Mouse (Mus musculus) kidney, postnatal 4 days (tissue): ENCODE measurements at regions not wholly inside any gene's neighbourhood (a gene's known extent, or its start where the extent isn't known, plus 50 kb on each side); places are given as distances from the start of the nearest gene placed in this dataset.

Source experiments
- DNase-seq, 2 experiments: peaks; one replicate each; pipeline ENCODE4 v3.0.0; 2021; ENCODE audit warnings: mixed read lengths in 2 of 2

DNA sequence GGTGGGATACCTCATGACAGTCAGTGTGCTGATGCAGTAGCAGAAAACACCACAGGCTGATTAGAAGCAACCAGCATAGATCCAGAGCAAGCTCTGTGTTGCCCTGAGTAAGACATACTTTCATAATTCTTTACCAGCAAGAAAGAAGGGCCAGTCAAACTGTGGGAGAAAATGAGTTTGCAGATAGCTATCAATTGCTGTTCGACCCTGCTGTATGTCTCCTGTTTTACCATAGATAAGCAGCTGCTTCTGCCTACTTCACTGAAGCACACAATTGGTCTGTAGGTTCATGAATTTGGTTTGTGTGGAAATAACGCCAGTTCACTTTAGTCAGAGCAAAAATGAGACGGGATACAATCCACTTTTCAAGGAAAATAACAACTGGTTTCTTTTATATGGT lies 373.4 kb upstream of the Pbx1 start:
- DNase-seq: no peak

- no peak for DNase-seq
These were observed 369.0 kb upstream of the Pbx1 start for GRCm38 (mm10) chr1:168801046-168801445.

GRCm38 (mm10) chr1:168786731-168787130 lies 354.7 kb upstream of the Pbx1 start:
- DNase-seq: peak; percentile 11 to 29

- DNase-seq: no peak
These were observed 351.8 kb upstream of the Pbx1 start for GRCm38 (mm10) chr1:168783851-168784250.

- no peak for DNase-seq
These were observed 332.4 kb upstream of the Pbx1 start for GRCm38 (mm10) chr1:168764368-168764895.

GRCm38 (mm10) chr1:168761095-168761494 lies 329.0 kb upstream of the Pbx1 start:
- DNase-seq: no peak

DNA sequence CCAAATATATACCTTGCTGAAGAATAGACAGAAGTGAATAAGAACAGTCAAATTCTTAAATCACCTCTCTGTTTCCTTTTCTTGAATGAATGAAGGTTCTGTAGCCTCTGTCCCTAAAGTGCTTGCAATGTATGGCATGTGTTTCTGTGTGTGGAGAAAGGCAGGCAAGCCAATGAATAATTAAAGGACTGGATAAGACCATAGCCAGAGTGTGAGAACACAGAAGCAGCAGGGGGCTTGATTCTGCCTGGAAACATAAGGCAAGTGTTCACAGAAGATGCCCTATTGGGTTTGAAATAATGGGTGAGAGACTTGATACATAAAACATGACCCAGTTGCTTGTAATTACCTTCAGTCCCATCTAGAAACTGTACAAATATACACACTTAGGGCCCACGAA lies 328.2 kb upstream of the Pbx1 start:
- no peak for DNase-seq

DNA sequence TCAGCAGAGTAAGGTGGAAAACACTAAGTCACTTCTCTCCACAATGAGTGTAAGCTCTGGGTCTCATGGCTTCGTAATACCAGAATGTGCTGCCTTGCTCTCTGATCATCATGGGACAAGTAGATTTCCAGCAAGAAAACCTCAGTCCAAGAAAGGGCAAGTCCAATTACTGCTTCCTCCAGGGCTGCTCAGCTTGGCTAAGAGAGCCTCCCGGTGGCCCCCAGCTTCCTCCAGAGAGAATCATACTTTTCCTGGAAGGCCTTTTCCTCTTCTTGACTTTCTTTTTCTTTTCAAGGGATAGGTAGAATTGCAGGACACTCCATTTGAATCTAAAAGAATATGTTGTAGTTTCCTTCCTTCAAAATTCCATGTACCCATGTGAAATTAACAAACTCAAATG lies 326.8 kb upstream of the Pbx1 start:
- DNase-seq: peak; percentile 10 to 26

DNA sequence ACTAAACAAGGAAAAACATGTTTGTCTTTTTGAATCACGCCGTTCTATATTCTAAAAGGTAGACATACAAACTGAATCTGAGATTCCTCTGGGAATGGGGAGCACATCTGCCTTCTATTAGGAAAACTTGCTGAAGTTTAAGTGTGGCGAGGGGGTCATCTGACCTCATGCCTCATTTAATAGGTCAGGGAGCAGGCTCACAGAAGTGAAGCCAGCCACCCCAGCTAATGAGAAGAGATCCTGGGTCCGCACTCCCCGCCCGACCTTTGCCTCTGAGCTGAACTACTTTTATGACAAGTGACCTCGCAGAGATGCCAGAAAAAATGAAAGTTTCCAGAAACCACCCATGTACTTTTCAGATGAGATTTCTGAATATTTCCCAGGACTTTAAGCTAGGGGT lies 322.1 kb upstream of the Pbx1 start:
- DNase-seq: peak; percentile 8 to 38

DNA sequence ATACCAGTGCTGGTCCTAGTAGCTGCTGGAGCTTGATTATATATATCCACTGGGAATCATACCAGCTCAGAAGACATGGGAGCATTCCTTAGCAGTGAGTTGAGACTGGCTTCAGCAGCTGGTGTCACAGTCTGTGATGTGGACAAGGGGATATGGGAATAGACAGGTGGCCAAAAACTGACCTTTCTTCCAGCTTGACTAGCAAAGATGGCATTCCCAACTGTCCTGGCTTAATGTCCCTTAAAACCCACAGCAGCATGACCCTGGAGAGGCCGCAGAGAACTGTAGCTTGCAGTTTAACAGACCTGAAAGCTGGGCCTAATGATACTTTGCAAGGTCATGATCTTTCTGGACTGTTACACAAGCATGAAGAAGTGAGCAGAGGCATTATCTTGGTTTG lies 311.4 kb upstream of the Pbx1 start:
- DNase-seq: peak in 1 of 2 experiments; percentile 5

- DNase-seq: no peak
These were observed 305.9 kb upstream of the Pbx1 start for GRCm38 (mm10) chr1:168738005-168738404.

DNA sequence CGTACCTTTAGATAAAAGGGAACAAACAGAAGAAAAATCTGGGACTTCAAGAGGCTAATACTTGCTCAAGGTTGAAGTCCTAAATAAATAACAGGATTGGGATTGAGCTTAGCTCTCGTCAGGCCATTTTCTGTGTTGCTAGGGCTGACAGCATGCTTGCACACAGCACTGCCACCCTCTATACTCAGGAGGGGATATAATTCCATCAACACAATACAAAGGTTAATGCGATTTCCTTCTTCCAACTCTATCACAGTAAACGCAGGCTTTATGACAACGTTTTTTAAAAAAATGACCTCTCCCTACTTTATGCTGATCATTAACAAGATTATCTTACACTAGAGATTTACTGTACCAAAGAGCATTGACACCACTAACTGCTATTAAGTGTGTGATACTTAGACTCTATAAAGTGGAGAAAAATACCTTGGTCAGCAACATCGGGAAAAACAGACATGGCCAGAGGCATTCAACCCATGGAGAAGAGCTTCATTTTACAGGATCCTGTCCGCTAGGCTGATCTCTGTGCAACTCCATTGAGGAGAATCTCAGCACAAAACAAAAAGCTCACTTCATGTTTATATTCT lies 305.3 kb upstream of the Pbx1 start:
- no peak for DNase-seq

- no peak for DNase-seq
These were observed 301.0 kb upstream of the Pbx1 start for GRCm38 (mm10) chr1:168733066-168733465.

DNA sequence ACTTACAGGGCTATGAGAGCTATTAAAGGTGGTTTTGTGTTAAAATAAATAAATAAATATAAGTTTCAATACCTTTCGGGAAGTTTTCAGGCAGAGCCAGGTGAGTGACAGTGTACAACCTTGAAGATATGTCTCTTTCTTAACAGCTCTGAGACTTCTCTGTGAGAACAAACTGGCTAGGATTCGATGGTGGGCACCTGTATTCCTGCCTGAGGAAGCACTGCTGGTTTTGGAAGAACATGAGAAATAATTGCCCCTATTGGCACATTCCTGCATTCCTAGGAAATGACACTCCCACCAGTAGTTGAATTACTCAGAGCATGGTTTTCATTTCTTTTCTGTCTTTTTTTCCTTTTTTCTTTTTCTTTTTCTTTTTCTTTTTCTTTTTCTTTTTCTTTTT lies 277.8 kb upstream of the Pbx1 start:
- peak in 1 of 2 experiments; percentile 13 for DNase-seq

- DNase-seq: peak; percentile 20 to 49
These were observed 277.1 kb upstream of the Pbx1 start for GRCm38 (mm10) chr1:168709017-168709681.

DNA sequence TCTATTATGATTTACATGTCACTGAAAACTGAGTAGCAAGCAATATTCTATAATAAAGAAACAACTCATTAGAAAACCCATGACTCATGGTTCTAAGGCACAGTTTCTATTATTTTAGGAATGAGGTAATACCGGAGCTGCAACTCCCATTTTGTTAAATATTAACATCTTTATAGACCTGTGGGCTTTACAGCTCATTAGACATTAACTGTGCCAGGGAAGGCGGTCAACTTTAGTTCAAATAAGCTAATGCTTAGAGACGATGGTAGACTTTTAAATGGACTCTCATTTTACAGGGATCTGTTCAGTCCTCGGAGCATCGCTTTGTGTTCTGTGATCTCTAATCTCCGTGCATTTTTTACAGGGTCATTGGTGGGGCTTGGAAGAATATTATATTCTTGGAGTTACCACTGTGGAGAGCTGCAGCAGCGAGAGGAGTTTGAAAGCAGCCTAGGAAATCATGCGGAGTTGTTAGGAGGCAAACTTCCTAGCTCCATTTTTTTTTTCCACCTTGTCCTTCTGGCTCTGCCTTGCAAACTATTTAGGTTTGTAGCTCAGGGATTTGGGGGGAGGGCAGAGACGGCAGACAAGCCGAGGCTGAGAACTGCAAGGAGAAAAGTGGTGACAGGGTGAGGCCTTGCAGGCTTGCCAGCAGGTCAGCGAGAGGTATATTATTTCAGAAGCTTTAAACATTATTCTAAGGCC lies 276.2 kb upstream of the Pbx1 start:
- peak; percentile 41 to 62 for DNase-seq

- no peak for DNase-seq
These were observed 265.3 kb upstream of the Pbx1 start for GRCm38 (mm10) chr1:168697386-168697785.

GRCm38 (mm10) chr1:168686821-168687220 lies 254.8 kb upstream of the Pbx1 start:
- DNase-seq: no peak

GRCm38 (mm10) chr1:168685147-168685546 lies 253.1 kb upstream of the Pbx1 start:
- no peak for DNase-seq

GRCm38 (mm10) chr1:168681685-168682491 lies 249.8 kb upstream of the Pbx1 start:
- DNase-seq: no peak

DNA sequence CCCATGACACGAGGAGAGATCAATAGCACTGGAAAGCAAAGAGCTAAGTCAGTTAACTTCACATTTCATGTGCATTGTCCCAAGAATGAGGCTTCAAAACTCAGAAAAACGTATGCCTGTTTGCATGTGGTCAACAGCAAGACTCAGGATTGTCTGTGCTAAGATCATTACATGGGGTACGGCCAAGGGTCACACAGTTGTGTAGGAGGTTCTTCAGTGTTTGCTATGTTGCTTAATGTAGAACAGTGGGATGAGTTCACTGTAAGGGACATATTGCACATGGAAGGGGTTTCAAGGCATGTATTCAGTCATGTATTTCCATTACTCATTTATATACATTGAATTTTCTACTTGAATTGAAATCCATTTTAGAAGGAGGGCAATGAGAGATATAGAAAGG lies 248.6 kb upstream of the Pbx1 start:
- DNase-seq: no peak

DNA sequence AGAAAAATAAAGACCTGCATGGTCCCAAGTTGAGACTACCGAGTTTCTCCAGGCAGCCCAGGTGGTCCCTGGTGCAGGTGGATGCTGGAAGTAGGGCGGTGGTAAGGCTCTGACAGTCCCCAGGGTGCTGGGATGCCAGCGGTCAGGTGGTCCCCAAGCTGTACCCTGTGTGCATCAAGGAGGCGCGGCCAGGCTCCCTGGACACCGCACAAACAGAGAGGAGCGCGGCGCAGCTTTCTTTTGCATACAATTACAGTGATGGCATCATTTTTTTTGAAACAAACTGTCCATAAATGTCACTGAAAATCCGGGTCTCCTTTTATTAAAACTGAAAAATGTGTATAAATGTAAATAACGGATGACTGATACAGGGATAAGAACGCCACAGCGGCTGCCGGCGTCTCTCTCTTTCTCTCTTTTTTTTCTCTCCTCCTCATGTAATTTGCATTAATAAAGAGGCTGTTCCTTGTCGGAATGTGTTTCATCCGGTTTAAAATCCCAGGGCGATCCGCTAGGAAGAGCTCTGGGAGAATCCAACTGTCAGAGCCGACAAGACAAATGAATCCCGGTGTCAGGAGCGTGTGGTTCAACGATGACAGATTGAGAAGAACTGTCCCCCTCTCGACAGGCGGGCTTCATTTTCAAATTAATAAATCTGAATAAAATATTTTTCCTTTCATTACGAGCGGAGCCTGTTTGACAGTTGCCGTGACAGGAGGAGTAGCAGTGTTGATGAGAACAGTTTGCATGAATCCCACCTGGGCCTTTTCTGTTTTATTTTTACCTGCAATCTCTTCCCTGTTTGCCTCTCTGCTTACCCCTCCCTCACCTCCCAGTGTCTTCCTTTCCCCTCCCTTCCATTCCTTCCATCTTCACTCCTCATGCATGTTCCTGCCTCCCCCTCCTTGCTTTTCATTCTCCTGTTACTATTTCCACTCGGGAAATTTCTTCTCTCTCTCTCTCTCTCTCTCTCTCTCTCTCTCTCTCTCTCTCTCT lies 244.6 kb upstream of the Pbx1 start:
- DNase-seq: no peak
